Mouse (Mus musculus): ENCODE data around the gene Pik3r5. TPM values are rescaled to one million over a fixed set of nuclear protein-coding genes. Genes with fewer than 3 reads are reported as not detected.

Pik3r5 gene
- total RNA-seq, 2 experiments from 2014 or later, result 0.70 to 1.1 TPM

Other genes with a start within 250 kb of the Pik3r5 start
- 10 to 100 TPM; 53.0 to 54.8 TPM for gene Ntn1, start 31.3 kb upstream of the Pik3r5 start, total RNA-seq (2021)
- gene Pik3r6, start 70.9 kb downstream of the Pik3r5 start, total RNA-seq (2021), result 1 to 10 TPM; 4.9 to 5.6 TPM
- gene Mfsd6l, start 124.1 kb downstream of the Pik3r5 start, total RNA-seq (2021), result under 1 TPM in 1 of 2 experiments, not detected in 1; 0.11 TPM
- gene Ccdc42, start 154.9 kb downstream of the Pik3r5 start, total RNA-seq (2021), result not detected

Measured in heart, postnatal 25 days (tissue).